Mouse (Mus musculus): Measurements from ENCODE around the gene Mpv17l.

DNA sequence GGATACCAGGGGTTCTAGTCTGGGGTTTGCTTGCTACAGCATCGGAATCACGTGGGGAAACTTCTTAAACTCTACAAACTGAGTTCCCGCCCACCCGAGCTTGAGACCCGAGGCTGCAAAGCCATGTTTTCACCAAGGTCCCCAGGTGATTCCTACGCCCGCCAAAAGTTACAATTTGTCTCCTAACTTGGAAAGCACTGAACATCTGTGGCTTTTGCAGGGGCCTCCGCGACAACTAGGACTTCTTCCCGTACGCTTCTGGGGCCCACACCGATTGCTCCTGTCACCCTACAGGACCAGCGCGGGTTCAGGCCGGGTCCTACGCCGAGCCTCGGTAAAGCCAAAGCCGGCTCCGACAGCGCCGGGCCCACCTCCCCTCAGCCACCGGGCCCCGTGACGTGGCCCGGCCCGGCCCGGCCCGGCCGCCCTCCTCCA lies 547 bp upstream of the Mpv17l start:
- TF ChIP-seq POLR2A (IDR thresholded peaks at IDR 0.05; ENCODE audit: borderline replicate concordance, low read depth, low read length): no peak
- no peak for TF ChIP-seq CTCF (IDR thresholded peaks at IDR 0.05; ENCODE audit: low read depth, low read length)
